Mouse (Mus musculus) bone marrow macrophage, adult 2 months (primary cell): ENCODE data around the gene Lama1.

Experiments
- CTCF ChIP-seq: IDR thresholded peaks from 2 replicates; pipeline ENCODE4 v1.5.1; 2012; ENCODE audit warnings: low read depth, mild to moderate bottlenecking, low read length, moderate library complexity
- POLR2A ChIP-seq: IDR thresholded peaks from 2 replicates; pipeline ENCODE4 v1.6.1; 2012; ENCODE audit warnings: mild to moderate bottlenecking, low read depth, low read length, borderline replicate concordance

DNA sequence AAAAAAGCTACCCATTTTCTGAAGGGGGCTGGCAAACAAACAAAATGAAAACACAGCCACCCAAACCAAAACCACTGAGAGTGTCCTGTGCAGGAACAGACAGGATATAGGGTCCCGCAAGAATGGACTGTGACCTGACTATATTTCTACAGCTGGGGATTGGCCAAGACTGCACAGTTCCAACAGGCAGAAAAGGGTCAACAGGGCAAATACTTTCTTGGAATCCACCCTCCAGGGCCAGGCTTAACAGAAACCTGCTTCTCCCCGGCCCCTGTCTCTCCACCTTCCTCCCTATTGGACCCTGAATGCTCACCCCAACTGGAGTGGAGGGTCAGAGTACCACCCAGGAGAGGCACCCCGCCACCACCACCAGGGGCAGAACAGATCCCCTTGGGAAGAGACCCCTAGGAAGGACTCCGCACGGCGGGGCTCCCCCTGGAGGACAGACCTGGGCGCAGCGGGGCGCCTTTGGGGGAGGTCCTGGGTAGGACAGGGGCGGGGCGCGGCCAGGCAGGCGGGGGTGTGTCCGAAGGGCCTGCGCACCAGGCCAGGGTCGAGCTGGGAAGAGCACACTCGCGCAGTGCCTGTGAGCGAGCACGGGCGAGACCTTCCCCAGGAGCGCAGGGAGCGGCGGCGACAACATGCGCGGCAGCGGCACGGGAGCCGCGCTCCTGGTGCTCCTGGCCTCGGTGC is at the start of gene Lama1:
- TF ChIP-seq CTCF, result no peak
- no peak for TF ChIP-seq POLR2A
